Mouse (Mus musculus) adrenal gland, postnatal 25 days (tissue): ENCODE measurements around the gene Llcfc1. TPM values are rescaled to one million over a fixed set of nuclear protein-coding genes. Genes with fewer than 3 reads are reported as not detected.

ENCODE experiments used
- DNase-seq: peaks from one replicate; pipeline ENCODE4 v3.0.0; 2021; ENCODE audit warnings: mixed read lengths
- long read RNA-seq: library from polyadenylated mRNA; stranded (forward); transcript quantifications from one replicate; pipeline ENCODE4 v2.0.0, GENCODE M21; 2021
- total RNA-seq: library from RNA; stranded (reverse); gene quantifications from 2 replicates; pipeline ENCODE4 v1.2.3, GENCODE M21; 2021

Gene Llcfc1
- not detected in 2 replicates for total RNA-seq
- long read RNA-seq: 0 reads

DNA sequence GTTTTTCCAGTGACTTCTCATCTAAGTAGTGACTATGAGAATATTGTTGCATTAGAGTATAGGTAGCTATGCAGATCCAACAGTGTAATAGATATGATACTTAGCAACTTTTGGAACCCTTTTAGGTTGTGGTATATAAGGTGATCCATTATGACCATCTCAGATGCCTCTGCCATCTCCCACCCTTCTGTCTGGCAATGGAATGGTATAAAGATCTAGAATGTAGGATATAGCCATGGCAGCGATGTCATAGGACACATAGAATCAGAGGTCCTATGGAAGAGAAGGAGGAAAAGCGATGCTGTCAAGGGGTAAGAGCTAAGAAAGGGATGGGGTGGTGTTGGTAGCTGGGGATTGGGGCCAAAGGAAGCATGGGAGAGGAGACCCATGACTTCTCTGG is at the start of gene Llcfc1:
TSS of gene Llcfc1 (plus strand) at position 301 of the 400 bp plus-strand sequence.
- no peak for DNase-seq

DNA sequence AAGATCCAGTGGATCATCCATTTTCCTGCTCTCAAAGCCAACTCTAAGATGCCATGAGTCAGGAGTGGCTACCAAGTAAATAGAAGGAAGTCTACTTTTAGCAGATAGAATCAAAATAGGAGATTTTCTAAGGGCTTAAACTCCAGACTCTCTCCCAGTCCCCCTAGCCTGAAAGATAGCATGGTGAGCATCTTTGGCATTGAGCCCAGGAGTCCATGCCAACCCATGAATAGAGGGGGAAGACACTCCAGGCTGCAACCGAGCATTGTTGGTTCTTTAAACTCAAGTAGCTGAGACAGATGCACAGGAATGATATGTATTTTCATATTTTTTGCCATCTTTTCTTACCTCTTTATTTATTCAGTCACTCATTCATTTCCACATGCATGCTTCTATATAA is 49.0 kb upstream of the Llcfc1 start:
- DNase-seq: no peak

DNA sequence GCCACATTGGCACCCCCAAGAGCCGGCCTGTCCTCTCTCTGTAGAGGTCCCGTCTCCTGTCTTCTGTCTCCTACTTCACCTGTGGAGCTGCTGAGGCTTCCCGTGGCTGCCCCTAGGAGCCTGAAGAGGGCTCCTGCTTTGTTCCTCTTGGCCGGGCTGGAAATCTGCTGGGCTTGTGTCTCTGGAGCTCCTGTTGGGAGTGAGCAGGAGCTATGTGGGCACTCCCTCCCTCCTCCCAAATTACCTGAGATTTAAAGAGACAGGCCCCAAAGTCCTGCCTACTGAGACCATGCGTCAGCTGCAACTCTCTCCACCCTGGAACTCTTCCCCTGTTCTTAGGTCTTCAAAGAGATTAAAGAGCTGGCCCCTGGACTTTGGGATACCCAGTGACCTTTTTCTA is 48.1 kb upstream of the Llcfc1 start, which contains the start of gene Trpv6:
TSS of gene Trpv6 (minus strand) at position 228 of the 400 bp plus-strand sequence.
- no peak for DNase-seq

- no peak for DNase-seq
Measured at GRCm38 (mm10) chr6:41637393-41637792, 46.8 kb upstream of the Llcfc1 start.

DNA sequence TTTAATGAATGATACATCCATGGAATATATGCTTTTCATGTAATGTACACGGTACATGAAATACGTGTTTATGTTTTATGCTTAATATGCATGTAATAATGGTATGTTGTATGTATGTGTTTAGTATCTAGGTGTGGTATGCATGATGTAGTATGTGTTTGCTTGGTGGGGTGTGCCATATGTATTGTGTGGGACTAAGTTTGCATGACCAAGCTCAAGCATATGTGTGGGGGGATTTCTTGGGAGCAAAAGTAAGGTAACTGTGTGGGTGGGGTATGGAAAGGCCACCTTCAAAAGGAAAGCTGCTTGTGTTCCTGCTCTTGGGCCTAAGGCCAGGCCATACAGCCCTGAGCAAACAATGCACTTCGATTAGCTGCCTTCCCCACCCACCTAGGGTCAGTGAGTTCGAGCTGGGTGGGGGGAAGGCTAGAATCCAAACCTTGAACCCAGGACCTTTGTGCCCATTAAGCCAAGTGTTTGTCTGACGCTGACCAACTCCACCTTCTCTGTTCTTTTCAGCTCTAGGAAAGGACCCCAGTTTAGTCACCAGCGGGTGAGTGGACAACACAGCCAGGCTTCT is 46.2 kb upstream of the Llcfc1 start:
- no peak for DNase-seq

DNA sequence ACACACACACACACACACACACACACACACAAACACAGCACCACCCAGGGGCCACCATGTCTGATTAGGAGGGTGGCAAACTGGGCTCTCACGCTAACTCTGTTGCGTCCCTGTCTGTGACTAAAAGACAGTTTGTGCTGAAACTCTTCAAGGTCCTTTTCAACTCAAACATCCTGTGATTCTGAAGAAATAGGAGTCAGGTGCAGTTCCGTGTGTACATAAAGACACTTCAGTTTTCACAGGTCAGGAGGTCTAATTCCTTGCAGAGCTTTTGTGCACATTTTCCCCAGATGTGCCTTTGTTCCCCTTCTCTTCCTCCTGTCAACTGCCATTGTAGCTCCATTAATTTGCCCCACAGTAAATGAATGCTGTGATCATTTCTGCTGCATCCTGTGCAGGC is 43.8 kb upstream of the Llcfc1 start:
- no peak for DNase-seq

- no peak for DNase-seq
Measured at GRCm38 (mm10) chr6:41641173-41641866, 42.9 kb upstream of the Llcfc1 start.

GRCm38 (mm10) chr6:41642765-41643164 is 41.5 kb upstream of the Llcfc1 start:
- no peak for DNase-seq

- no peak for DNase-seq
Measured at GRCm38 (mm10) chr6:41643227-41643626, 41.0 kb upstream of the Llcfc1 start.

DNA sequence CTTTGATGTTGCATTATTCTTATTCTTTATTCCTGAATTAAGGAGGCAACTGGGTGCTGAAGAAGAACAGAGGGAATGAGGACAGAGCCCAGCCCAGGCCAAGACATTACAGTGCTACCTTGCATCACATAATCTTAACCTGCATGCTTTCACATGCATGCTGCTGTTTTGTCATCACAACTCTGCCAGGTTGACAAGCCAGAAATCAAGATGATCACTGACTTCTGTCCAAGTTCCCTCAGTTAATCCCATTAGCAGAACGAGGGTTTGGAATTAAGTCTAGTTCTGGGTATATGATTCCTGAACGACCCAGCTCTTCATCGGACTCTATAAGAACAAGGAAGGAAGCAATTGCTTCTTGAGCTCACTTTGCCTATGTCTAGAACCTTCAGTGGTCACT is 38.0 kb upstream of the Llcfc1 start:
- no peak for DNase-seq

DNA sequence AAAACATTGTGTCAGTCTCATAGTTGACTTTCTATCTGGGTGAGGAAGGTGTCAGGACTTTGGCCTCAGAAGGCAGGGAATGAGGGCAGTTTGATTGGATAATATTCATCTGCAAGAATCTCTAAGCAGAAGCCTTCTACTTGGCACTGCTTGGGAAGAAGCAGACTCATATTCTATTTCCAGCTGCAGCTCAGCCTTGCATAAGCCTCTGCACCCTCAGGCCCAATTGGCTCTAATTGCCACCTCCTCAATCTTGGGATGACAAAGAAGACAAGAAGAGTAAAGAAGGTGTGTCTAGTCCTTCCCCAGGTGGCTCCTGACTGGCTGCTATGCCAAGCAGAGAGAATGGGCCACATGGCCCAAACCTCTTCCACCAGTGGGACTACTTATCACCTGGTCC is 37.6 kb upstream of the Llcfc1 start:
- no peak for DNase-seq

- no peak for DNase-seq
Measured at GRCm38 (mm10) chr6:41653173-41653572, 31.1 kb upstream of the Llcfc1 start.

DNA sequence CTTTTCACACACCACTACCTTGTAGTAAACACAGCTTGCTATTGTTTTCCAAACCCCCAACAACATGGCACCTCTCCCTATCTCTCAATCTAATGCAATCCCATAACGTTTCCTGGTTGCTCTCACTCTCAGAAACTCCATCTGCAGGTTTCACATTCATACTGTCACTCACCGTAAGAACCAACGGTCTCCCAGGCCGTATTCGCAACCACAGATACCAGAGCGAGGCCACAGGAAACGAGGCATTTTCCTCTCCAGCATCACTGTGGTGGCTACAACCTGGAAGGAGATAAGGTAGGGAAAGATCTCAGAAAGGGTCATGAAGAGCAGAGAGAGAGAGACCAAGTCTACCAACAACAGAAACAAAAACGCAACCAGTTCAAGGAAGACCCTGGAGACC is 29.6 kb upstream of the Llcfc1 start:
- DNase-seq: no peak

DNA sequence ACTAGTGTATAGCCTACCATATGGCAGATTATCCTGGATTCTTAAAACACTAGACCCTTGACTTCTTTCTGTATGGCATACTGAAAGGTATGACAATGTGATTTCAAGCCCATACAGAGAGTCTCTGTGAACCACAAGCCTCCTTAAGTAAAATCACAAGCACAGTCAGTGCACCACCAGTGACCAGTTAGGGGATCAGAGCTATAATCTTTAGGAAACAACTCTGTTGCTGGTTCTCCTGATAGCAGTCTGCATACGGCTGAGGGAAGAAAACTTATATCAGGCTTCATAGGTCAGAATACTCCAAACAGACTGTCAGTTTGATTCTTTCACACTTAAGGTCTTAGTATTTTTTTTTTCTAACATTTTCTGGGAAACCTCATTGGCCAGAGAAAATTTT is 25.7 kb upstream of the Llcfc1 start:
- DNase-seq: no peak

GRCm38 (mm10) chr6:41662320-41662719 is 21.9 kb upstream of the Llcfc1 start:
- no peak for DNase-seq

- DNase-seq: no peak
Measured at GRCm38 (mm10) chr6:41676530-41676929, 7.7 kb upstream of the Llcfc1 start.

DNA sequence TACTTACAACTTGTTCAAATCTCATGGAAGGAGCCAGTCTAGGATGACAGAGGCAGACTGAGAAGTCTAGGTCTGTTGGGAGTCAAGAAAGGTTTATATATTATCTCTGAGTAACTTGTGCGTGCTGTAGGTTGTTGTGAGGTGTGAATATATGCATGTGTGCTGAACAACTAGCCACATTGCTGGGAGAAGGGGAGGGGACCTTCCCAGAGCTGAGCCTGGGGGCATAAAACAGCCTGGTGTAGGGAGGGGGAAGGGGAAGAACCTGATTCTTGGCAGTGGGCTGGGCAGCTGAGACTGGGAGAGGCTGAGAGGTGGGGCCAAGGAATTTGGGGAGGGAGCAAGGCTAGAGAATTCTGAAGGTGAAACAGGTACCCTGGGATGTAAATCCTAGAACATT is 3.6 kb upstream of the Llcfc1 start, which contains the start of gene Trpv5:
TSS of gene Trpv5 (minus strand) at position 101 of the 400 bp plus-strand sequence.
- no peak for DNase-seq

DNA sequence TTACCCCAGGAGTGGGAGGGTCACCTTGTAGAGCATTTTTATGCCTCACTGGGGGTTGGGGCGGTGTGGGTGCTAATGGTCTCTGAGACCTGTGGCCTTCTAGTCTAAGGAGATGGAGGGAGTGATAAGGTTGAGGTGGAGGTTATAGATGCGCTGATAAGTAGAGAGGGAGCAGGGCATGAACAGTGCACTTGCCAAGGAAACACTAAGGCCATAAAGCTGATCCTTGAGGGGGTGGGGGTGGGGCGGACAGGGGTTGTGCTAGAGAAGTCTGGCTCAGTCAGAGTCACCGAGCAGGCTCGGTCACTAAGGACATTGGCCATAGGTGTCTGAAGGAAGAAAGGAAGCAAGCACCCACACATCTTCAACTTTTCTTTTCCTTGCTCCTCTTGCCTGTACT is 2.6 kb upstream of the Llcfc1 start:
- no peak for DNase-seq

DNA sequence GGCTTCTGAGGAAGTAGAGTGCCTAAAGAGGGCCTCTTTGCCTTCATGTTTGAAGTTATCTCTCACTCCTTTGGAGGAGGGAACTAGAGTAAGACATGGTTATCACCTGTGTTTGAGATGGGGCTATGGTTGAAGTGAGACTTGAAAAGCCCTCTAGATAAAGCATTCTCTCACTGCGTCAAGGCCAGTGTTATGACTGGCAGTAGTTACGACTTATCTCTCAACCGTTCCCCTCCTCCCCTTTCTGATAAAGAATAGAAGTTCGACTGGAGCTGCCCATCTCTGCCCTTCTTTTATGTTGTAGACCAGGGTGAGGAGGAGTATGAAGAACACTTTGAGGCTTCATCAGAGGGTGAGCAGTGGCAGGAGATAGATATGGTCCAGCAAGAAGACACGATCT is 680 bp downstream of the Llcfc1 start:
- no peak for DNase-seq

- no peak for DNase-seq
Measured at GRCm38 (mm10) chr6:41685596-41685995, 1.4 kb downstream of the Llcfc1 start.

DNA sequence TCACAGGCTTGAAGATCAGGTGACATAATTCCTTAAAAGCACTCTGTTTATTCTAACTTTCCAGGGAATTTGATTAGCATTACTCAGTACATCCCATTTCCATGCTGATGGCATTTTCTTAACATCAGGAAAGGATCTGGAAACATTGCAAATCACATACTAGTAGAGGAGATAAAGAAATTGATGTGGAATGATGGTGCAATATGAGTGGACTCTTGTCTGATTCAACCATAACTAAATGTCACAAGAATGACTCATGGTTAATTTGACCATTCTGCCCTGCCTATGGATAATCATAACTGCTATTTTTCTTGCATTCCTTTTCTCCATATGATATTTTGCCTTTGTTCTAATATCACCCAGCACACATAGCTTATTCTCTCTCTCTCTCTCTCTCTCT is 8.0 kb downstream of the Llcfc1 start:
- no peak for DNase-seq

DNA sequence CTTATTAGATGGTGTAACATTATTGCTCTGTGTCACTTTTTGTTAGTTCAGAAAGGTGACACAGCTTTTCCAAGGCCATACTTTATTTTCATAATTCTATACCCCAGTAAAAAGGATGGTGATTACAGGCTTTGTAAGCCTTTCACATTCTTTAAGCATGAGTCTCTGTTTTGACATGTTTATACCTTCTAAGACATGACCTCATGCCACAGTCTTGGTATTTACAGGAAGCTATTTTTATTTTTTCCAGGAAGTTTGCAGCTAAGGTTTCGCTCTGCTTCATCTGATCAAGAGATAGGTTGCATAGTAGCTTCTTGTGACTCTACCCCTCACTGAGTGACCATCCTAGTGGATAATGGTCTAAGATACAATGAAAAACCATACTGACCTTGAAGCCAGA is 10.2 kb downstream of the Llcfc1 start:
- no peak for DNase-seq

- no peak for DNase-seq
Measured at GRCm38 (mm10) chr6:41701245-41701644, 17.0 kb downstream of the Llcfc1 start.

GRCm38 (mm10) chr6:41702928-41703327 is 18.7 kb downstream of the Llcfc1 start:
- DNase-seq: no peak
